Mouse (Mus musculus): ENCODE data around the gene Ache.

GRCm38 (mm10) chr5:137304165-137304564 is 16.8 kb downstream of the Ache start:
- TF ChIP-seq CTCF (IDR thresholded peaks at IDR 0.05; ENCODE audit: low read depth) (no peak), EP300 (IDR thresholded peaks at IDR 0.05; ENCODE audit: low read depth) (no peak)

Measured in liver, embryonic 14.5 days (tissue).